Mouse (Mus musculus): ENCODE data around the gene Fnbp1. TPM values are rescaled to one million over a fixed set of nuclear protein-coding genes. Genes with fewer than 3 reads are reported as not detected.
A peak's percentile ranks its signal among the peaks of the same experiment; 100 is the strongest.

The Fnbp1 gene
- 15.7 and 16.3 TPM in 2 replicates for polyA plus RNA-seq (2015; fragmentation: Nextera tagmentation; extraction: Ambion mirVana)

DNA sequence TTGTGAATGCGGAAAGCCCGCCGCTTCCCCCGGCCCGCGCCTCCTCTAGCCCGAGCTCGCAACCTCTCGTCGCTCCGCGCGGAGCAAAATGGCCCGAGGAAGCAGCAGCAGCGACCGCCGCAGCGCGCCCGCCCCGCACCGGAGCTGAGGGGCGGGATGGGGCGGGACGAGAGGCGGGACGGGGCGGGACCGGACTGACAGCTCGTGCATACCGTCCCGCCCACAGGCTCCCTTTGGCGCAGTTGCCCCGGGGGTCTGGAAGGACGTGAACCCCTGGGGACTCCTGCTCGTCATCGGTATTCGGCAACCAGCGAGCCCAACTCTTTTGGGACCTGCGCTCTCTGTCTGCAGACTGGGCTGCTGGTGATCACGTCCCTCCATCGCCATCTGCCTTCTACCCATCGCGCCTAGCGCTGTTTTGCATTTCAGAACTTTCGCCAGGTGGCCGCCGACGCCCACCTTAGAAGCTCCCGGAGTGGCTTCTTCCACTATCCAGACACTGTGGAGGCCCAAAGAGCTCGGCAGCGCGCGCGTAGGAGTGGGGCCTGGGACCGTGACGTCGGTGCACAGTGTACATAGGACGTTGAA, at the start of gene Fnbp1:
Fnbp1 (minus strand) TSS at position 142 of the 588 bp plus-strand sequence.
- H3K9me3 ChIP-seq (ENCODE audit: control insufficient read depth, low read length) = no peaks in the 10 kb centered on the region
- DNase-seq (ENCODE audit: low spot score) (peak; percentile 91), ATAC-seq (ENCODE audit: low FRiP score, low TSS enrichment) (peak; percentile 93)
- H3K36me3 ChIP-seq (ENCODE audit: control insufficient read depth, insufficient read depth, low read length) = no peaks in the 10 kb centered on the region
- H3K4me2 ChIP-seq (replicated peaks; ENCODE audit: low read depth) = peak within 1 kb of the TSS; percentile 82
- H3K27me3 ChIP-seq (ENCODE audit: control insufficient read depth, insufficient read depth, low read length) = no peaks in the 10 kb centered on the region
- H3K27ac ChIP-seq (replicated peaks) = peak within 1 kb of the TSS; percentile 88
- WGBS = under 1% methylated on average over 54 of the region's 59 CpGs
- peak within 1 kb of the TSS; percentile 96 for H3K9ac ChIP-seq (ENCODE audit: low read length)
- TF ChIP-seq EP300 (optimal IDR thresholded peaks at IDR 0.05) (no peak), CTCF (IDR thresholded peaks at IDR 0.05; ENCODE audit: low read depth) (peak; percentile 50)
- peak within 1 kb of the TSS; percentile 98 for H3K4me3 ChIP-seq (ENCODE audit: low read depth, low read length)
- no peaks in the 10 kb centered on the region for H3K4me1 ChIP-seq (replicated peaks; ENCODE audit: control insufficient read depth, insufficient read depth)

DNA sequence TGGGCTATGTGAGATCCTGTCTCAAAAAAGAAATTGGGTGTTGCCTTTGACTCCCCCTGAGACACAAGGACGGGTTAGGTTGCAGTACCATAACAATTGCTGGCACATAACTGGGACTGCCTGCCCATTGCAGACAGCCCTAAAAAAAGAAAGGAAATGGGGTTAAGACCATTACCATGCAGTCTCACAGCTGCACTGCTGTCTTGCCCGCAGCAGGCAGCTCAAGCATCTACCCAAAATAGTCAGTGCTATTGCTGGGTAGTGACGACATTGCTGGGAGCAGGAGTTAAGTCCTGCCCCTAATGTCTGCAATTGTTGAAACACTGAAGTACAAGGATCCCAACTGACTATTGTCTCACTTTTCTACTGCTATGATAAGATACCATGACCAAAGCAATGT, 47.8 kb upstream of the Fnbp1 start:
- Histone ChIP-seq H3K27ac (replicated peaks) (no peak overlapping the region), H3K4me1 (replicated peaks; ENCODE audit: control insufficient read depth, insufficient read depth) (no peaks in the 10 kb centered on the region), H3K4me3 (ENCODE audit: low read depth, low read length) (no peak overlapping the region), H3K4me2 (replicated peaks; ENCODE audit: low read depth) (no peak overlapping the region), H3K9me3 (ENCODE audit: control insufficient read depth, low read length) (no peaks in the 10 kb centered on the region), H3K36me3 (ENCODE audit: control insufficient read depth, insufficient read depth, low read length) (peaks cover 43% of the 10 kb centered on the region), H3K9ac (ENCODE audit: low read length) (no peak overlapping the region), H3K27me3 (ENCODE audit: control insufficient read depth, insufficient read depth, low read length) (no peaks in the 10 kb centered on the region)
- ATAC-seq (ENCODE audit: low FRiP score, low TSS enrichment) (no peak), DNase-seq (ENCODE audit: low spot score) (no peak)
- WGBS = 86% methylated on average over 3 of the region's 3 CpGs
- TF ChIP-seq EP300 (optimal IDR thresholded peaks at IDR 0.05) = no peak
- no peak for TF ChIP-seq CTCF (IDR thresholded peaks at IDR 0.05; ENCODE audit: low read depth)

DNA sequence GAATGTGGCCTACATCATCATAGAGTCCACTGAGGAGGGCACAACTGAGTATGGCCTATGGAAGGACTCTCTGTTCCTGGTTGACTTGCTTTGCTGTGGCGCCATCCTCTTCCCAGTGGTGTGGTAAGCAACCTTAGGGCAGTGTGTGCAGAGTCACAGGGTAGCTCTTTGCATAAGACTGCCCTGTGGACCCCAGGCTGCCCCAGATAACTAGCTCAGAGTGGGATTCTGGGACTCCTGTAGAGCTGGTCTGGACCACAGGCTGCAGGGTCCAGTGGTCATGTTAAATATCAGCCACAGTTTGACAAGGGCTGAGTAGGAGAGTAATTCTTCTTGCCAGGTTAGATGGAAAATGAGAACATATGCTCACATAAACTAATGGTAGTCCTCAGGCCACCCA, 46.9 kb upstream of the Fnbp1 start:
- no peak for TF ChIP-seq EP300 (optimal IDR thresholded peaks at IDR 0.05)
- no peak for TF ChIP-seq CTCF (IDR thresholded peaks at IDR 0.05; ENCODE audit: low read depth)
- Histone ChIP-seq H3K27ac (replicated peaks) (no peak overlapping the region), H3K9ac (ENCODE audit: low read length) (no peak overlapping the region), H3K36me3 (ENCODE audit: control insufficient read depth, insufficient read depth, low read length) (peaks cover 48% of the 10 kb centered on the region), H3K27me3 (ENCODE audit: control insufficient read depth, insufficient read depth, low read length) (no peaks in the 10 kb centered on the region), H3K4me3 (ENCODE audit: low read depth, low read length) (no peak overlapping the region), H3K4me2 (replicated peaks; ENCODE audit: low read depth) (no peak overlapping the region), H3K9me3 (ENCODE audit: control insufficient read depth, low read length) (no peaks in the 10 kb centered on the region), H3K4me1 (replicated peaks; ENCODE audit: control insufficient read depth, insufficient read depth) (no peaks in the 10 kb centered on the region)
- no peak for ATAC-seq (ENCODE audit: low FRiP score, low TSS enrichment)
- DNase-seq (ENCODE audit: low spot score) = no peak
- 92% methylated on average over 1 of the region's 1 CpGs for WGBS

- Histone ChIP-seq H3K4me2 (replicated peaks; ENCODE audit: low read depth) (no peak overlapping the region), H3K27me3 (ENCODE audit: control insufficient read depth, insufficient read depth, low read length) (no peaks in the 10 kb centered on the region), H3K4me1 (replicated peaks; ENCODE audit: control insufficient read depth, insufficient read depth) (no peaks in the 10 kb centered on the region), H3K27ac (replicated peaks) (no peak overlapping the region), H3K4me3 (ENCODE audit: low read depth, low read length) (no peak overlapping the region), H3K9me3 (ENCODE audit: control insufficient read depth, low read length) (no peaks in the 10 kb centered on the region), H3K9ac (ENCODE audit: low read length) (no peak overlapping the region), H3K36me3 (ENCODE audit: control insufficient read depth, insufficient read depth, low read length) (peaks cover 37% of the 10 kb centered on the region)
- ATAC-seq (ENCODE audit: low FRiP score, low TSS enrichment) (no peak), DNase-seq (ENCODE audit: low spot score) (no peak)
- 92% methylated on average over 1 of the region's 1 CpGs for WGBS
- TF ChIP-seq CTCF (IDR thresholded peaks at IDR 0.05; ENCODE audit: low read depth) = peak; percentile 53
- TF ChIP-seq EP300 (optimal IDR thresholded peaks at IDR 0.05) = no peak
These were observed 42.0 kb upstream of the Fnbp1 start for GRCm38 (mm10) chr2:31183830-31184229.

DNA sequence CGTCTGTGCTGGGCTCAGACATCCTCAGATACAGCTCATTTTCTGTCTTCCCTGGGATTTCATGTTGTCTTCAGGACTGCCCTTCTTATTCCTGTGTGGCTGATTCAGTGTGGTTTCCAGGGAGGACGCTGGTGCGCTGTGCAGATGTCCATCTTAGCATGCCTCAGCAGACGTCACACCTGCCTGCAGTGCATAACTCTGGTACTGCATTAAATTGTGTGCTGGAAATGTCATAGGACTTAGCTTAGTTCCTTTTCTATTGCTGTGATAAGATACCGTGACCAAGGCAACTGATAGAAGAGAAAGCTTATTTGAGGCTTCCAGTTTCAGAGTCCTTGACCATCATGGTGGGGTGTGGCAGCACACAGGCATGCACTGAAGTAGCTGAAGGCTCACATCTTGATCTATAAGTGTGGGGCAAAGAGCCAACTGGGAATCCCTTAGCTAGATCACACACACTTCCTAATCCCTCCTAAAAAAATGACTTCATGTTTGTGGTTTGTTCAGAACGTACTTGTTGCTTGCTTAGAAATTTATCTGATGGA, 41.0 kb upstream of the Fnbp1 start:
- WGBS = 77% methylated on average over 6 of the region's 6 CpGs
- ATAC-seq (ENCODE audit: low FRiP score, low TSS enrichment) (no peak), DNase-seq (ENCODE audit: low spot score) (no peak)
- Histone ChIP-seq H3K4me3 (ENCODE audit: low read depth, low read length) (no peak overlapping the region), H3K36me3 (ENCODE audit: control insufficient read depth, insufficient read depth, low read length) (peaks cover 36% of the 10 kb centered on the region), H3K9me3 (ENCODE audit: control insufficient read depth, low read length) (no peaks in the 10 kb centered on the region), H3K4me2 (replicated peaks; ENCODE audit: low read depth) (no peak overlapping the region), H3K27ac (replicated peaks) (no peak overlapping the region), H3K27me3 (ENCODE audit: control insufficient read depth, insufficient read depth, low read length) (no peaks in the 10 kb centered on the region), H3K4me1 (replicated peaks; ENCODE audit: control insufficient read depth, insufficient read depth) (no peaks in the 10 kb centered on the region), H3K9ac (ENCODE audit: low read length) (no peak overlapping the region)
- no peak for TF ChIP-seq CTCF (IDR thresholded peaks at IDR 0.05; ENCODE audit: low read depth)
- TF ChIP-seq EP300 (optimal IDR thresholded peaks at IDR 0.05) = no peak

DNA sequence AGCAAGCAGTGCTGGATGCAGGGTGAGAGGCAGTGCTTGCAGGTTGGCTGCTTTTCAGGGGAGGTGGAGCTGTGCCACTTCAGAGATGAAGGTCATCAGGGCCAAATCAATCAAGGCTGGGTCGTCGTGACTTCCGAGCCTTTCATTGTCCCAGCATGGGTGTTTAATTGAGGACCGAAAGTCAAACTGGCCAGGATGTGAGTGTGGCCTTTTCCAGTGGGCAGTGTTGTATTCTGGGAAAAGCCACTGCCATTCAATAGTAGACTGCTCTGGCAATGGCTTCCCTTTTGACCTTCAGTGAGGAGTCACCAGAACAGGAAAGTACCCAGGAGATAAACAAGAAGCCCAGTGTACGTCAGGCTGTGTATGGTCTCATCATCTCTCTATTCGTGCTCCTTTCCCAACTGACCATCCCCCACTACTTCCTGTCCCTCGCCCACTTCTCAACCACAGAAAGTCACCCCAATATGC, 38.3 kb upstream of the Fnbp1 start:
- no peak overlapping the region for H3K4me3 ChIP-seq (ENCODE audit: low read depth, low read length)
- no peaks in the 10 kb centered on the region for H3K27me3 ChIP-seq (ENCODE audit: control insufficient read depth, insufficient read depth, low read length)
- H3K4me2 ChIP-seq (replicated peaks; ENCODE audit: low read depth) = no peak overlapping the region
- ATAC-seq (ENCODE audit: low FRiP score, low TSS enrichment) (no peak), DNase-seq (ENCODE audit: low spot score) (no peak)
- no peak for TF ChIP-seq EP300 (optimal IDR thresholded peaks at IDR 0.05)
- no peak for TF ChIP-seq CTCF (IDR thresholded peaks at IDR 0.05; ENCODE audit: low read depth)
- no peaks in the 10 kb centered on the region for H3K4me1 ChIP-seq (replicated peaks; ENCODE audit: control insufficient read depth, insufficient read depth)
- WGBS = 63% methylated on average over 7 of the region's 7 CpGs
- no peak overlapping the region for H3K9ac ChIP-seq (ENCODE audit: low read length)
- H3K9me3 ChIP-seq (ENCODE audit: control insufficient read depth, low read length) = no peaks in the 10 kb centered on the region
- H3K36me3 ChIP-seq (ENCODE audit: control insufficient read depth, insufficient read depth, low read length) = peaks cover 40% of the 10 kb centered on the region
- no peak overlapping the region for H3K27ac ChIP-seq (replicated peaks)
